Mouse (Mus musculus): Measurements from ENCODE around the gene Nr4a1. TPM values are rescaled to one million over a fixed set of nuclear protein-coding genes. Genes with fewer than 3 reads are reported as not detected.

The Nr4a1 gene
- polyA plus RNA-seq, 1 experiment from 2014 or later, result 10.8 TPM

GRCm38 (mm10) chr15:101248029-101248710, 5.9 kb upstream of the Nr4a1 start:
- H3K27me3 ChIP-seq (ENCODE audit: control insufficient read depth, insufficient read depth, low read depth, low read length), result no peaks in the 10 kb centered on the region
- H3K9ac ChIP-seq (ENCODE audit: low read length), result no peak overlapping the region; the same call in 1 of the 2 replicates
- H3K27ac ChIP-seq (ENCODE audit: low read length), result peak overlapping the region; percentile 80
- no peak overlapping the region for H3K4me2 ChIP-seq (ENCODE audit: low read depth, low read length)
- H3K36me3 ChIP-seq (ENCODE audit: control insufficient read depth, insufficient read depth, low read length), result no peaks in the 10 kb centered on the region
- ATAC-seq (ENCODE audit: low read depth), result no peak
- peaks cover 20% of the 10 kb centered on the region for H3K4me1 ChIP-seq (replicated peaks; ENCODE audit: control insufficient read depth, insufficient read depth, low read length)
- 29% methylated on average over 5 of the region's 5 CpGs for WGBS
- no peaks in the 10 kb centered on the region for H3K9me3 ChIP-seq (ENCODE audit: control insufficient read depth, low read length)
- no peak overlapping the region for H3K4me3 ChIP-seq (ENCODE audit: low read length)

GRCm38 (mm10) chr15:101250220-101250800, 3.8 kb upstream of the Nr4a1 start:
- no peak overlapping the region for H3K9ac ChIP-seq (ENCODE audit: low read length)
- H3K9me3 ChIP-seq (ENCODE audit: control insufficient read depth, low read length), result no peaks in the 10 kb centered on the region
- WGBS, result 72% methylated on average over 9 of the region's 9 CpGs
- no peak overlapping the region for H3K4me2 ChIP-seq (ENCODE audit: low read depth, low read length)
- no peaks in the 10 kb centered on the region for H3K27me3 ChIP-seq (ENCODE audit: control insufficient read depth, insufficient read depth, low read depth, low read length)
- ATAC-seq (ENCODE audit: low read depth), result no peak
- peaks cover 23% of the 10 kb centered on the region for H3K4me1 ChIP-seq (replicated peaks; ENCODE audit: control insufficient read depth, insufficient read depth, low read length)
- H3K27ac ChIP-seq (ENCODE audit: low read length), result no peak overlapping the region
- no peak overlapping the region for H3K4me3 ChIP-seq (ENCODE audit: low read length)
- H3K36me3 ChIP-seq (ENCODE audit: control insufficient read depth, insufficient read depth, low read length), result no peaks in the 10 kb centered on the region

- Histone ChIP-seq H3K4me2 (ENCODE audit: low read depth, low read length) (no peak overlapping the region), H3K9me3 (ENCODE audit: control insufficient read depth, low read length) (no peaks in the 10 kb centered on the region), H3K36me3 (ENCODE audit: control insufficient read depth, insufficient read depth, low read length) (no peaks in the 10 kb centered on the region), H3K9ac (ENCODE audit: low read length) (no peak overlapping the region), H3K4me1 (replicated peaks; ENCODE audit: control insufficient read depth, insufficient read depth, low read length) (peaks cover 15% of the 10 kb centered on the region), H3K4me3 (ENCODE audit: low read length) (no peak overlapping the region), H3K27ac (ENCODE audit: low read length) (no peak overlapping the region), H3K27me3 (ENCODE audit: control insufficient read depth, insufficient read depth, low read depth, low read length) (no peaks in the 10 kb centered on the region)
- no peak for ATAC-seq (ENCODE audit: low read depth)
- WGBS, result 86% methylated on average over 5 of the region's 5 CpGs
Observed at GRCm38 (mm10) chr15:101251930-101252329, 2.1 kb upstream of the Nr4a1 start.

- Histone ChIP-seq H3K27ac (ENCODE audit: low read length) (no peak overlapping the region), H3K9me3 (ENCODE audit: control insufficient read depth, low read length) (no peaks in the 10 kb centered on the region), H3K4me3 (ENCODE audit: low read length) (no peak overlapping the region), H3K4me1 (replicated peaks; ENCODE audit: control insufficient read depth, insufficient read depth, low read length) (peaks cover 11% of the 10 kb centered on the region), H3K9ac (ENCODE audit: low read length) (no peak overlapping the region), H3K27me3 (ENCODE audit: control insufficient read depth, insufficient read depth, low read depth, low read length) (no peaks in the 10 kb centered on the region), H3K4me2 (ENCODE audit: low read depth, low read length) (no peak overlapping the region), H3K36me3 (ENCODE audit: control insufficient read depth, insufficient read depth, low read length) (no peaks in the 10 kb centered on the region)
- ATAC-seq (ENCODE audit: low read depth), result no peak
- WGBS, result 72% methylated on average over 6 of the region's 6 CpGs
Observed at GRCm38 (mm10) chr15:101252614-101253013, 1.5 kb upstream of the Nr4a1 start.

- no peaks in the 10 kb centered on the region for H3K9me3 ChIP-seq (ENCODE audit: control insufficient read depth, low read length)
- no peaks in the 10 kb centered on the region for H3K27me3 ChIP-seq (ENCODE audit: control insufficient read depth, insufficient read depth, low read depth, low read length)
- WGBS, result 31% methylated on average over 3 of the region's 3 CpGs
- H3K36me3 ChIP-seq (ENCODE audit: control insufficient read depth, insufficient read depth, low read length), result no peaks in the 10 kb centered on the region
- peak overlapping the region; percentile 68 for H3K4me3 ChIP-seq (ENCODE audit: low read length)
- H3K4me1 ChIP-seq (replicated peaks; ENCODE audit: control insufficient read depth, insufficient read depth, low read length), result peaks cover 4% of the 10 kb centered on the region
- peak; percentile 15; the same call in 1 of the 2 replicates for ATAC-seq (ENCODE audit: low read depth)
- peak overlapping the region; percentile 90 for H3K9ac ChIP-seq (ENCODE audit: low read length)
- peak overlapping the region; percentile 94 for H3K4me2 ChIP-seq (ENCODE audit: low read depth, low read length)
- 0 out of 2 replicates have a peak overlapping the region, but pooled peaks have one; percentile 50 for H3K27ac ChIP-seq (ENCODE audit: low read length)
Observed at GRCm38 (mm10) chr15:101253563-101253885, 545 bp upstream of the Nr4a1 start.

GRCm38 (mm10) chr15:101255842-101256462, 1.9 kb downstream of the Nr4a1 start:
- no peak overlapping the region for H3K9ac ChIP-seq (ENCODE audit: low read length)
- no peak overlapping the region for H3K27ac ChIP-seq (ENCODE audit: low read length)
- H3K36me3 ChIP-seq (ENCODE audit: control insufficient read depth, insufficient read depth, low read length), result no peaks in the 10 kb centered on the region
- ATAC-seq (ENCODE audit: low read depth), result no peak
- WGBS, result 79% methylated on average over 7 of the region's 7 CpGs
- no peak overlapping the region for H3K4me2 ChIP-seq (ENCODE audit: low read depth, low read length)
- H3K4me1 ChIP-seq (replicated peaks; ENCODE audit: control insufficient read depth, insufficient read depth, low read length), result peaks cover 16% of the 10 kb centered on the region
- no peak overlapping the region for H3K4me3 ChIP-seq (ENCODE audit: low read length)
- H3K9me3 ChIP-seq (ENCODE audit: control insufficient read depth, low read length), result no peaks in the 10 kb centered on the region
- H3K27me3 ChIP-seq (ENCODE audit: control insufficient read depth, insufficient read depth, low read depth, low read length), result no peaks in the 10 kb centered on the region

- no peak overlapping the region for H3K4me3 ChIP-seq (ENCODE audit: low read length)
- H3K4me2 ChIP-seq (ENCODE audit: low read depth, low read length), result no peak overlapping the region
- H3K27ac ChIP-seq (ENCODE audit: low read length), result no peak overlapping the region
- no peaks in the 10 kb centered on the region for H3K36me3 ChIP-seq (ENCODE audit: control insufficient read depth, insufficient read depth, low read length)
- H3K4me1 ChIP-seq (replicated peaks; ENCODE audit: control insufficient read depth, insufficient read depth, low read length), result peaks cover 23% of the 10 kb centered on the region
- no peak overlapping the region for H3K9ac ChIP-seq (ENCODE audit: low read length)
- 67% methylated on average over 14 of the region's 14 CpGs for WGBS
- H3K9me3 ChIP-seq (ENCODE audit: control insufficient read depth, low read length), result no peaks in the 10 kb centered on the region
- ATAC-seq (ENCODE audit: low read depth), result no peak
- no peaks in the 10 kb centered on the region for H3K27me3 ChIP-seq (ENCODE audit: control insufficient read depth, insufficient read depth, low read depth, low read length)
Observed at GRCm38 (mm10) chr15:101256463-101257206, 2.6 kb downstream of the Nr4a1 start.

- Histone ChIP-seq H3K9ac (ENCODE audit: low read length) (no peak overlapping the region), H3K27me3 (ENCODE audit: control insufficient read depth, insufficient read depth, low read depth, low read length) (no peaks in the 10 kb centered on the region), H3K4me3 (ENCODE audit: low read length) (no peak overlapping the region), H3K4me2 (ENCODE audit: low read depth, low read length) (no peak overlapping the region), H3K4me1 (replicated peaks; ENCODE audit: control insufficient read depth, insufficient read depth, low read length) (peaks cover 29% of the 10 kb centered on the region), H3K9me3 (ENCODE audit: control insufficient read depth, low read length) (no peaks in the 10 kb centered on the region), H3K27ac (ENCODE audit: low read length) (no peak overlapping the region), H3K36me3 (ENCODE audit: control insufficient read depth, insufficient read depth, low read length) (no peaks in the 10 kb centered on the region)
- no peak for ATAC-seq (ENCODE audit: low read depth)
- WGBS, result 83% methylated on average over 11 of the region's 11 CpGs
Observed at GRCm38 (mm10) chr15:101258420-101258819, 4.4 kb downstream of the Nr4a1 start.

GRCm38 (mm10) chr15:101259922-101260321, 5.9 kb downstream of the Nr4a1 start:
- Histone ChIP-seq H3K27ac (ENCODE audit: low read length) (peak overlapping the region; percentile 97), H3K4me3 (ENCODE audit: low read length) (no peak overlapping the region), H3K9ac (ENCODE audit: low read length) (peak overlapping the region; percentile 15; the same call in 1 of the 2 replicates), H3K9me3 (ENCODE audit: control insufficient read depth, low read length) (no peaks in the 10 kb centered on the region), H3K27me3 (ENCODE audit: control insufficient read depth, insufficient read depth, low read depth, low read length) (no peaks in the 10 kb centered on the region), H3K36me3 (ENCODE audit: control insufficient read depth, insufficient read depth, low read length) (no peaks in the 10 kb centered on the region), H3K4me2 (ENCODE audit: low read depth, low read length) (no peak overlapping the region), H3K4me1 (replicated peaks; ENCODE audit: control insufficient read depth, insufficient read depth, low read length) (peaks cover 25% of the 10 kb centered on the region)
- no peak for ATAC-seq (ENCODE audit: low read depth)
- 72% methylated on average over 3 of the region's 3 CpGs for WGBS

All from lung, embryonic 16.5 days (tissue).